Mouse (Mus musculus): ENCODE measurements around the gene Dbt.

- TF ChIP-seq CTCF (IDR thresholded peaks at IDR 0.05; ENCODE audit: insufficient read depth, low read depth, low read length) (no peak), POLR2A (IDR thresholded peaks at IDR 0.05; ENCODE audit: insufficient read depth, low read depth, low read length) (no peak)
These were observed 30.1 kb upstream of the Dbt start for GRCm38 (mm10) chr3:116482724-116483123.

Data from olfactory bulb, adult 2 months (tissue).